Mouse (Mus musculus) embryo, embryonic 10 days (tissue): ENCODE measurements around the gene Rasl10a.
"Not testable (repeated sequence)": the region's sequence is repeated elsewhere in the genome, so short reads cannot be mapped to it uniquely, and the experiment has no call there.

ENCODE experiments used
- DNase-seq: peaks from one replicate; pipeline ENCODE4 v3.0.0-alpha.2; 2015; ENCODE audit warnings: low spot score

Gene Rasl10a

DNA sequence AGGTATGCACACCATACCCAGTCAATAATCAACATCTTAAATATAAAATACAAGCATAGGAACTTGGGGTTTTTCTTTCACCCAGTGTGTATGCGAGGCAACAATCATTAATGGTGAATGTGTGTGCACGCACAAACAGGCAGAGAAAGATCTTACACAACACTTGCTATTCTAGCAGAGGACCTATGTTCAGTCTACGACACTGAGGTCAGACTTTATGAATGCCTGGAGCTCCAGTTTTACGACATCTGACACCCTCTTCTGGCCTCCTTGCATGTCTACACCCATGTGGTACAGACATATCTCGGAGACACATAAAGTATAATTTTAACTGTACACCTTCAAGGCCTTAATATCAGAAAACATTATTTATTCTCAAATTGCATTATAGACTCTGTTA lies 18.9 kb downstream of the Rasl10a start:
- DNase-seq: not testable (repeated sequence)

- no peak for DNase-seq
These were observed 31.2 kb downstream of the Rasl10a start for GRCm38 (mm10) chr11:5089147-5089546.

DNA sequence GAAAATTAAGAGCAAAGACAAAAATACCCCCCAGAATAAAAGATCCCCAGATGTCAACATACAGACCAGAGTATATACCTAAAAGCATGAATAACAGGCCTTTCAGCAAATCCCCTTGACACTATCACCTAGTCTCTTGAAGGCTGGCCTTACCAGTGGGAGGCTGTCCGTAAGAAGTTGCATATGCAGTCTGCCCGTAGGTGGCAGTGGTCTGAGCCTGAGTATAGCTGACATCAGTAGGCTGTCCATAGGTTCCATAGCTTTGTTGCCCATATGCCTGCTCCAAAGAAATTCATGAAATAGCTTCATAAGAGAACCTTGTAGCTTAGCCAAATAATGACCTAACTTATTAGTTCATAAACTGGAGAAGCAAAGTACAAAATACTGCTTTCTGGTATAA lies 33.8 kb downstream of the Rasl10a start:
- DNase-seq: peak; percentile 42

GRCm38 (mm10) chr11:5095877-5096276 lies 37.9 kb downstream of the Rasl10a start:
- DNase-seq: no peak

GRCm38 (mm10) chr11:5096480-5097020 lies 38.6 kb downstream of the Rasl10a start:
- DNase-seq: no peak

DNA sequence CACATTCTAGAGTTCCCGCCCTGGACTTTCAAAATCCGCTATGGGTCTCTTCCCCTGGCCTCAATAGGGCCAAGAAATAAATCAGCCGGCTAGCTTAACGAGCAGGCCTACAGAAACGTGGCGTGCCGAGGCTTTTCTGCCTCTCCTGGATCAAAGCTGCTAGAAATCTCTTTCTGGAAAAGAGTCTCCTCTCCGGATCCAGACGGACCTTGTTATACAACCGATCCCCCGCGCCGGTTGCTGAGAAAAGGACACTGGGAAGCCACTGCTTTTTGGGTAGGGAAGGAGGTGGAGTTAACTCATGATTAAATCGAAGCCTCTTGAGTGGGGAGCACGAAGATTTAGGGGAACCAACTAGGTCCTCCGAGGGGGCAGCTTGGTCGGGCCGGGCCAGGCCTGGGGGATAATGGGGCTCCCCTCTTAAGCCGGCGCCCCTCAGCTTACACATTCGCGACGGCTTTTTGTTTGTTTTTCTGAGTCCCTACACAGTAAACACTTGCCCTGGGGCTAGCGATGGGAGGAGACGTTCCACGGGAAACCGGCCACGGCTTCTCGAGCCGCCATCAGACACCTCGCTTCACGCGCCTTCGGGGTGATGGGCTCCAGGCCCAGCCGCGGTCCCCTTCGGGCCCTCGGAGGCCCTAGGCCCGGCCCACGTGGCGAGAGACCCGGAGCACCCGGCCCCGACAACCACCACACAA lies 40.3 kb downstream of the Rasl10a start:
- peak; percentile 33 for DNase-seq

GRCm38 (mm10) chr11:5098736-5099542 lies 41.0 kb downstream of the Rasl10a start, which contains the start of the genes Rhbdd3 and Ewsr1:
Gene Rhbdd3 (plus strand): TSS chr11:5098926.
Gene Ewsr1 (minus strand): TSS chr11:5099266.
- DNase-seq: peak; percentile 97

DNA sequence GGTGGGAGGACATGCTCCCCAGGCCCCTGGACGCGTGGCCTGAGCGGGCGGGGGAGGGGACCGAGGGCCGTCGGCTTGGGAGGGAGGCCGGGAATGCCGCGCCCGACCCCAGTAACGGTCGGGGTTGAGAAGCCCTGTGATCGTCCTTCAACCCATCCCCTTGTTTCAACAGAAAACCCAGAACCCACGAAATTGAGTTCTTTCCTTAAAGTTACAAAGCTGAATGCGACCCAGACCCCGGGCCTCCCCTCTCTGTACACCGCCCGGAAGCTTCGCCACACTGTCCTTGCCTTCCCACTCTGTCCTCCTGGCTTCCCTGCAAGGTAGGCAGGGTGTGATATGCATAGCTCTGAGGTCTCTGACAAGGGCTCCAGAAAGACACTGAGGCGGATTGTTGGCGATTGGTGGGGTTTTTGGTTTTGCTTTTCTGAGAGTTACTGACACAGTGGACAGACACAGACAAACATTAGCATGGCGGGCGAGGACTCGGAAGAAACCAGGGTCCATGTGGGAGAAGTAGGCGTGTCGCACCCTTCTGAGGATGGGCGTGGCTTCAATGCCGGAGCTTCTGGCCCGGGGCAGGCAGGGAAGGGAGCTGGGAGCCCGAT lies 41.8 kb downstream of the Rasl10a start:
- DNase-seq: peak; percentile 95

GRCm38 (mm10) chr11:5100283-5100682 lies 42.4 kb downstream of the Rasl10a start:
- peak; percentile 41 for DNase-seq

DNA sequence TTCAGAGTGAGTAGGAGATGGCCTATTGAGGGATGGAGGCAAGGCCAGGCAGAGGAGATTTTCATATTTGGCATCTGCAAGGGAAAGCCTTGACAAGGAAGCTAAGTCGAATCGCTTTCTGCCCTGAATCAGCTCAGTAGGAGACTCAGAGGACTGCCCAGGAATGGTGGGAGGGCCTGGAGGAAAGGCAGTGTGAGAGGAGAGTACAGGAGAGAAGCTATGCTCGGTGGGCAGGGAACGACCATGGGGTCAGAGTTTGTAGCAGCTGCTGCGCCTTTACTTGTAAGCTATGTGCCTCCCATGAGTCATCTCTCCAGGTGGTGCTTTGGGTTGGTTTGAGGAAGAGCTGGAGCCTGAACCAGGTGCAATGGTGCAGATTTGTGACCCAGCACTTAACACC lies 42.9 kb downstream of the Rasl10a start:
- no peak for DNase-seq

DNA sequence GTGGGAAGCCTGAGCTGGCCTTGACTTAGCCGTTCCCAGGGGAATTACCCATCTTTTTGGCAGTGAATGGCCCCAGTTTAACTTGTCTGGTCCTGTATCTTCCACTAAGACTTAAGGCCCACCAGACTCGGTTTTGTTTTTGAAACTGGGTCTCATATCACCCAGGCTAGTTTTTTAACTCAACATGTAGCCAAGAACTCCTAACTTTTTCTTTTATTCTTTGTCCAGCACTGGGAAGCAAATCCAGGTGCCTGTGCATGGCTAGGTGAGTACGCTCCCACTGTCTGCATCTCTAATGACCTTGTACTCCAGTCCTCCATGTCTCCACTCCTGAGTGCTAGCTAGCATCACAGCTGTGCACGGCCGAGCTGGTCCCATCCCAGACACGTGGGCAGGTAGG lies 43.7 kb downstream of the Rasl10a start:
- no peak for DNase-seq

- no peak for DNase-seq
These were observed 44.5 kb downstream of the Rasl10a start for GRCm38 (mm10) chr11:5102384-5102783.

GRCm38 (mm10) chr11:5103986-5104509 lies 46.1 kb downstream of the Rasl10a start:
- DNase-seq: no peak

- DNase-seq: no peak
These were observed 51.5 kb downstream of the Rasl10a start for GRCm38 (mm10) chr11:5109441-5109840.
